Mouse (Mus musculus): ENCODE results near the gene Hoxc12. TPM values are rescaled to one million over a fixed set of nuclear protein-coding genes. Genes with fewer than 3 reads are reported as not detected.

Hoxc12 gene
- not detected in 2 replicates for polyA plus RNA-seq (2015; fragmentation: Nextera tagmentation; extraction: Ambion mirVana)

DNA sequence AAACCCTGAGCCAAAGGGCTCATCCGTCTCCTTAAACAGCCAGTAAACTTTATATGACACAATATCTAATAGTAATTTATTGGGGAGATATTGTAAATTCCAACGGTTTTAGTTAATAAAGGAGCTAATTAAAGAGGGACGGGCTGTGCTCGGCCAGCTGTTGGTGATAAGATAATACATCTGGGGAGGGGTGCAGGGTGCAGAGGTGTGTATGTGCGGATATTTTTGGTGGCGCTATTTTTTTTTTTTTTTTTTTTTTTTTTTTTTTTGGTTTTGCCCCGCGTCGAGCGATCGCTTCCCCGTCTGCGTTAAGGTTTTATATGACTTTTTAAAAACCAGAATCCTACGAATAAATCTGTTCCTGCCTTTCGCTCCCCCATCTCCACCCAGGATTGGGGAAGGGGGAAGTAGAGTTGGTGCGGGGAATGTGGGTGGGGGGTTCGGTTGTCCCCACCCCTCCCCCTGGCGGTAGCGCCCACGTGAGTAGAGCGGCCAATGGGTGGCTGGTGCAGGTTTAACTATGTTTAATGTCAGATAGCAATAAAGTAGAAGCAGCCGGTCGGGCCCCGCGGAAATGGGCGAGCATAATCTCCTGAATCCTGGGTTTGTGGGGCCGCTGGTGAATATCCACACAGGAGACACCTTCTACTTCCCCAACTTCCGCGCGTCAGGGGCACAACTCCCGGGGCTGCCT, at the start of gene Hoxc12:
Hoxc12 (plus strand) TSS at position 479 of the 694 bp plus-strand sequence.
- peaks cover 3% of the 10 kb centered on the region; the same call in 1 of the 2 replicates for H3K4me1 ChIP-seq
- H3K27ac ChIP-seq: no peak within 1 kb of the TSS
- no peaks in the 10 kb centered on the region for H3K36me3 ChIP-seq
- H3K4me3 ChIP-seq: 0 out of 2 replicates have a peak within 1 kb of the TSS, but pooled peaks have one; percentile 4
- WGBS: under 1% methylated on average over 31 of the region's 31 CpGs
- ATAC-seq (ENCODE audit: insufficient number of reproducible peaks, insufficient read depth, low FRiP score, low TSS enrichment, low read depth): no peak
- no peak within 1 kb of the TSS for H3K4me2 ChIP-seq
- no peak within 1 kb of the TSS for H3K9ac ChIP-seq
- H3K27me3 ChIP-seq: peaks cover 100% of the 10 kb centered on the region
- no peaks in the 10 kb centered on the region for H3K9me3 ChIP-seq

DNA sequence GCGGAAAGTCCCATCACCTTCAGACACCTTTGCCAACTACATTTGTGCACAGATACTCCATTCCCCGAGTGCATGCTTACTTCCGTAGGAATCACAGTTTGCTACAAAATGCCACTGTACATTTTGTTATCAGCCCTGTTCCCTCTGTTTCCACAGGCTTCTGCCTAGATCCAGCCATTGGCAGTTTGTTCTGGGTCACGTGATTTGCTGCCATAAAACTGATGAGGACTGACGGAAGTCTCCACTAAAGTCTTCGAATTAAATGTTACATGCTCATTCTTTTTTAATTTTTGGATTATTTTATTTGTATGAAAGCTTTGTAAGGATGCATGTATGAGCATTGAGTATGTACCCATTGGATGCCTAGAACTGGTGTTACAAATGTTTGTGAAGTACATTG, 41.4 kb upstream of the Hoxc12 start:
- Histone ChIP-seq H3K4me3 (no peak overlapping the region), H3K27ac (no peak overlapping the region), H3K4me2 (no peak overlapping the region), H3K4me1 (no peaks in the 10 kb centered on the region), H3K27me3 (peaks cover 66% of the 10 kb centered on the region), H3K9me3 (no peaks in the 10 kb centered on the region), H3K9ac (no peak overlapping the region), H3K36me3 (no peaks in the 10 kb centered on the region)
- no peak for ATAC-seq (ENCODE audit: insufficient number of reproducible peaks, insufficient read depth, low FRiP score, low TSS enrichment, low read depth)
- whole genome bisulfite sequencing: 86% methylated on average over 6 of the region's 6 CpGs

DNA sequence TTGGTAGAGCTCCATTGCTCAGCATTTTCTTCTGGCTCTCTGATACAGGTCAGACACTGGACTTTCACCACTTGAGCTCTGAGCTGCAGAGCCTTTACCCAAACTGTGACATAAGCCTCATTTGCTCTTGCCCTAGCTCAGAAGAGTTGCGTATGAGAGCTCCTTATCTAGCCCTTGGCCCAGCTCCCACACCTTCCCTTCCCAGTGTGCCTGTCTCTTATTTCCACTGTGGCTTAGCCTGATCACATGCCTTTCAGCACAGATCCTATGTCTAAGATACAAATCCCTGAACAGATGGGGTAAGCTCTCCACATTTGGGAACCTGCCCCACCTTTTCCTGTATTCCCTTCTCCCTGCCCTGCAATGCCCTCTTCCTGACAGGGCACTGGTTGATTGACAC, 31.6 kb upstream of the Hoxc12 start:
- ATAC-seq (ENCODE audit: insufficient number of reproducible peaks, insufficient read depth, low FRiP score, low TSS enrichment, low read depth): no peak
- 58% methylated on average over 1 of the region's 1 CpGs for WGBS
- no peak overlapping the region for H3K4me3 ChIP-seq

GRCm38 (mm10) chr15:102909536-102909935, 27.0 kb upstream of the Hoxc12 start:
- H3K4me3 ChIP-seq: no peak overlapping the region
- no peak overlapping the region for H3K4me2 ChIP-seq
- 2% methylated on average over 4 of the region's 4 CpGs for WGBS
- H3K36me3 ChIP-seq: no peaks in the 10 kb centered on the region
- H3K4me1 ChIP-seq: no peaks in the 10 kb centered on the region
- peaks cover 95% of the 10 kb centered on the region for H3K27me3 ChIP-seq
- ATAC-seq (ENCODE audit: insufficient number of reproducible peaks, insufficient read depth, low FRiP score, low TSS enrichment, low read depth): no peak
- no peaks in the 10 kb centered on the region for H3K9me3 ChIP-seq
- H3K27ac ChIP-seq: no peak overlapping the region
- H3K9ac ChIP-seq: no peak overlapping the region

More for the DNA sequence above, 31.6 kb upstream of the Hoxc12 start:
- H3K36me3 ChIP-seq: no peaks in the 10 kb centered on the region
- H3K27ac ChIP-seq: no peak overlapping the region
- no peaks in the 10 kb centered on the region for H3K9me3 ChIP-seq
- H3K9ac ChIP-seq: no peak overlapping the region
- peaks cover 92% of the 10 kb centered on the region for H3K27me3 ChIP-seq
- no peak overlapping the region for H3K4me2 ChIP-seq
- no peaks in the 10 kb centered on the region for H3K4me1 ChIP-seq

DNA sequence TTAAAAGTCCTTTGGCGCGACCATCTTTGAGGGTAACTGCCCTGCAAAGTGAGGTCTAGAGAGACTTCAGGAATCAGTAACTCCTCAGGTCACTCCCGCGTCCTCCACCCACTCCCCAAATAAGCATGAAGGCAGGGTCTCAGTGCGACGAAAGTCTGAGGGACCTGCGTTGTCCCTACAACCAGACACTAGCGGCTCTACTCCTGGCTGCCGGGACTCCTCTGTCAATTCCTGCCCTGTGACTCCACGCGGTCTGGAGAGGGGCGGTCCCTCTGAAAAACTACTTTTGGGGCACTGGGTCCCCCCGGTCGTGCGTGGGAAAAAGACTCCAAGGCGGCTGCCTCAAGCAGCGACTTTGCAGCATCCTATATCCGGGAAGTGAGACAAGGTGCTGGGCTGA, 26.5 kb upstream of the Hoxc12 start:
- no peak for ATAC-seq (ENCODE audit: insufficient number of reproducible peaks, insufficient read depth, low FRiP score, low TSS enrichment, low read depth)
- Histone ChIP-seq H3K4me3 (no peak overlapping the region), H3K9ac (no peak overlapping the region), H3K27ac (no peak overlapping the region), H3K4me2 (no peak overlapping the region), H3K27me3 (peaks cover 95% of the 10 kb centered on the region), H3K9me3 (no peaks in the 10 kb centered on the region), H3K36me3 (no peaks in the 10 kb centered on the region), H3K4me1 (no peaks in the 10 kb centered on the region)
- 0% methylated on average over 18 of the region's 18 CpGs for WGBS

DNA sequence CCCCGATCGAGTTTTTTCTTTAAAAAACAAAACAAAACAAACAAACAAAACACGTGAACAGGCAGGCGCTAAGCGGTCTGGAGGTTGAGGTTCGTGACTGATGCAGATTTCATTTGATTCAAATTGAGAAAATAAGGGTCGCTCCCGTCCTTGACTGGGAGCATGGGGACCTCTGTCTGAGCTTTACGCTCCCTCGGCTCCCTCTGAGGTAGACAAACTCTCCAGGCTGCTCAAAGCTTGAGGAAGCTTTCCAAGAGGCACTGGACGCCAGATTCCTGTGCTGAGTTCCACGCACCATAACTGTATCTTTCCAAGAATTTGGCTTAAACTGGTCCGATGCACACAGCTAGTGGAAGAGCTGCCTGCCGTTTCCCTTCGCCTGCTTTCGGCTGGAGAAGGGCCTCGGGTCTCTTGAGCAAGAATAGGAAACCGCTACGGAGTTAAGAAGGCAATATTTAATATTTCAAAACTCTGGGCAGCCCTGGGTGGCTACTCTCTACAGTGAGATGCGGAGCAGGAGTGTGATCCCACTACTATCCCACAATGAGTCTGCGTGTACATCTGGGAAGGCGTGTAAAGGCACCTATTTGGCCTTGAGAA, 26.0 kb upstream of the Hoxc12 start:
- Histone ChIP-seq H3K36me3 (no peaks in the 10 kb centered on the region), H3K27ac (no peak overlapping the region), H3K4me2 (no peak overlapping the region), H3K4me1 (no peaks in the 10 kb centered on the region), H3K4me3 (no peak overlapping the region), H3K9ac (no peak overlapping the region), H3K9me3 (no peaks in the 10 kb centered on the region), H3K27me3 (peaks cover 94% of the 10 kb centered on the region)
- WGBS: 1% methylated on average over 22 of the region's 22 CpGs
- no peak for ATAC-seq (ENCODE audit: insufficient number of reproducible peaks, insufficient read depth, low FRiP score, low TSS enrichment, low read depth)

DNA sequence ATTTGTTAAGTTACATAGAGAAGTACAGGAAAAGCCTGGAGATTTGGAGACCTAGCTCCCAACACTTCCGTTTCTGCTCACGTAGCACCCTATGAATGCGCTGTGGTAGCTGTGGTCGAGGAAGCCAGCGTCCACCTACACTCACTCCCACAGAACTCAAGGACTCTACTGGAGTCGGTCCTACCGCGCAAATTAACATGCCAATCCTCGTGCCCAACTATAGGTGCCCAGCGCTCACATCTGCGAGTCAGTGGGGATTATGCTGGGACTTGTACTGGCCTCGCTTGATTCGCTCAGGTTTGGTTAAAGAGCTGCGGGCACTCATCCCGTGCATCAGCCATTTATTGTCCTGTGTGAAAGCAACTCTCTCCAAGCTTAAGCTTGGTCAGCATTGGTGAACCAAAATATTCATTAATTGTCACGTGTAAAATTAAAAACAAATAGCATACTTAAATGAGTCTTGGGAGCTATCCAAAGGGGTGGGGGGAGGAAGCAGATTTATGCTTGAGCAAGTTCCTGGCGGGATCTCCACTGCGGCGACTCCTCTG, 23.4 kb upstream of the Hoxc12 start:
- H3K36me3 ChIP-seq: no peaks in the 10 kb centered on the region
- H3K4me1 ChIP-seq: no peaks in the 10 kb centered on the region
- no peak overlapping the region for H3K27ac ChIP-seq
- no peaks in the 10 kb centered on the region for H3K9me3 ChIP-seq
- H3K9ac ChIP-seq: no peak overlapping the region
- no peak overlapping the region for H3K4me2 ChIP-seq
- under 1% methylated on average over 19 of the region's 19 CpGs for WGBS
- ATAC-seq (ENCODE audit: insufficient number of reproducible peaks, insufficient read depth, low FRiP score, low TSS enrichment, low read depth): no peak
- no peak overlapping the region for H3K4me3 ChIP-seq
- peaks cover 95% of the 10 kb centered on the region for H3K27me3 ChIP-seq

DNA sequence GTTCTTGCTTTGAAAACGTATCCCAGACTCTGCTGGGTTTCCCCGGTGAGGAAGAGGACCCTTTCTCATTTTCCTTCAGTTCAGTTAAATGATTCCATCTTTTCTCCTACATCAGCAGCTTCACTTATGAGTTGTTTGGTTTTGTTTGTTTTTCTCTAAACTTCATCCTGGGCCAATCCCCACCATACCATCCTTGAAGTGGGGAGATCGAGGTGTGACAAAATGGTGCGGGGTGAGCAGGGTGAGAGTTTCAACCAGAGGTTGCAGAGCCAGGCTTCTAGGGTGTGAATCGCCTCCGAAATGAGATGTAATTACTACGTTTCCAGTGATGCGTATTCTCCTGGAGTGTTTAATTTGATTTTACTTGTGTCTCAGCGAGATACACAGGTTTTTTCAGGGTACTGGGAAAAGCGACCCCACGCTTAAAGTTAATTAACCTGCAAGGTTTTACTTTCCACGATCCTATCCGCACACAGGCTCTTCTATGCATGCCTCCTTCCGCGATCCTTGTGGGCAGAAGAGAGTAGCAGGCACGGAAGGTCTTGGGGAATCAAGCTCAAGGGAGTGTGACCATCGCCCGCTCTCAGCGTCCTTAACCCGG, 18.5 kb upstream of the Hoxc12 start:
- Histone ChIP-seq H3K4me3 (no peak overlapping the region), H3K9me3 (no peaks in the 10 kb centered on the region), H3K4me2 (no peak overlapping the region), H3K9ac (no peak overlapping the region), H3K27me3 (peaks cover 96% of the 10 kb centered on the region), H3K27ac (no peak overlapping the region), H3K36me3 (no peaks in the 10 kb centered on the region), H3K4me1 (peaks cover 8% of the 10 kb centered on the region; the same call in 1 of the 2 replicates)
- ATAC-seq (ENCODE audit: insufficient number of reproducible peaks, insufficient read depth, low FRiP score, low TSS enrichment, low read depth): no peak
- WGBS: under 1% methylated on average over 20 of the region's 20 CpGs

DNA sequence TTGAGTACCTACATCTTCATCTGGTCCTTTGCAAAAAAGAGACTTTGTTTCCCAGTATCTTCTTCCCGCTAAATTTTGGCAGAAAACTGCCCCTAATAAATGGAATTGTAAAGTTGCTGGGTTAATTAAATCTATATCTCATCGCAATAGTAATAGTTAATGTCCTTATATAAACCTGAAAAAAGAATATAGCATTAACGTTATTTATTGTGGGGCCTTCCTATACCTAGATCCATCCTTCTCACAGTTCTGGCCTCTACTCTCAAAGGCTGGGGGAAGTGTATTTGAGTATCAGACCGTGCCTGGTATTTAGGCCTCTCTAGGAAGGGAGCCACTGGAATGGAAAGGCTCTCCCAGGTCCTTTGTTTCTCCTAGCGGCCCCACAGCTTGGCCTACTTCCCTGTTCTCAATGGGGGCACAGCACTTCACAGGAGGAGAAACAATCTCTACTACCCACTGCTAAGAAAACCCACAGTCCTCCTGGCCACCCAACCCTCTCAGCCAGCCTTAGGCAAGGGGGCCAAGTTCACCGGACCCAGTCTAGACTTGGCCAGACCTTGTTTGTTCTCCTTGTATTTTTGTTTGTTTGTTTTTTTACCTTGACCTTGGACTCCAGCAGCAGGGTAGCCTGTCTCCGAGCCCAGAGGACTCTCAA, 17.8 kb upstream of the Hoxc12 start:
- Histone ChIP-seq H3K36me3 (no peaks in the 10 kb centered on the region), H3K4me2 (no peak overlapping the region), H3K9ac (no peak overlapping the region), H3K4me1 (peaks cover 8% of the 10 kb centered on the region; the same call in 1 of the 2 replicates), H3K4me3 (no peak overlapping the region), H3K27me3 (peaks cover 96% of the 10 kb centered on the region), H3K27ac (no peak overlapping the region), H3K9me3 (no peaks in the 10 kb centered on the region)
- 4% methylated on average over 7 of the region's 7 CpGs for WGBS
- ATAC-seq (ENCODE audit: insufficient number of reproducible peaks, insufficient read depth, low FRiP score, low TSS enrichment, low read depth): no peak

- Histone ChIP-seq H3K4me1 (peaks cover 8% of the 10 kb centered on the region; the same call in 1 of the 2 replicates), H3K4me2 (no peak overlapping the region), H3K27me3 (peaks cover 98% of the 10 kb centered on the region), H3K27ac (no peak overlapping the region), H3K9me3 (no peaks in the 10 kb centered on the region), H3K36me3 (no peaks in the 10 kb centered on the region), H3K4me3 (no peak overlapping the region), H3K9ac (no peak overlapping the region)
- no peak for ATAC-seq (ENCODE audit: insufficient number of reproducible peaks, insufficient read depth, low FRiP score, low TSS enrichment, low read depth)
- WGBS: 2% methylated on average over 12 of the region's 12 CpGs
These were observed 17.0 kb upstream of the Hoxc12 start for GRCm38 (mm10) chr15:102919336-102920180.

- Histone ChIP-seq H3K36me3 (no peaks in the 10 kb centered on the region), H3K9me3 (no peaks in the 10 kb centered on the region), H3K27ac (no peak overlapping the region), H3K4me3 (peak overlapping the region; percentile 32), H3K4me1 (peaks cover 8% of the 10 kb centered on the region; the same call in 1 of the 2 replicates), H3K4me2 (peak overlapping the region; percentile 46), H3K9ac (no peak overlapping the region), H3K27me3 (peaks cover 99% of the 10 kb centered on the region)
- under 1% methylated on average over 20 of the region's 20 CpGs for WGBS
- peak; percentile 60; the same call in 1 of the 2 replicates for ATAC-seq (ENCODE audit: insufficient number of reproducible peaks, insufficient read depth, low FRiP score, low TSS enrichment, low read depth)
These were observed 15.9 kb upstream of the Hoxc12 start for GRCm38 (mm10) chr15:102920619-102921018.
